Mouse (Mus musculus): ENCODE measurements around the gene Cdkl4. TPM values are rescaled to one million over a fixed set of nuclear protein-coding genes. Genes with fewer than 3 reads are reported as not detected.

The Cdkl4 gene
- polyA plus RNA-seq, 1 experiment from 2014 or later = 0.49 TPM

- ATAC-seq (ENCODE audit: low FRiP score, low TSS enrichment) = no peak
- Histone ChIP-seq H3K4me1 (ENCODE audit: control insufficient read depth, insufficient read depth, low read length) (0 out of 2 replicates have a peak, but pooled peaks cover 8% of the 10 kb centered on the region), H3K9ac (ENCODE audit: low read depth, low read length) (no peak overlapping the region), H3K9me3 (ENCODE audit: control insufficient read depth, low read length) (no peaks in the 10 kb centered on the region), H3K4me2 (replicated peaks; ENCODE audit: low read depth, low read length) (no peak overlapping the region), H3K27ac (ENCODE audit: low read depth, low read length) (no peak overlapping the region), H3K4me3 (ENCODE audit: low read length) (no peak overlapping the region), H3K36me3 (ENCODE audit: control insufficient read depth, insufficient read depth, low read length) (no peaks in the 10 kb centered on the region), H3K27me3 (ENCODE audit: control insufficient read depth, insufficient read depth, low read length) (no peaks in the 10 kb centered on the region)
- 85% methylated on average over 5 of the region's 5 CpGs for WGBS
Observed at GRCm38 (mm10) chr17:80485160-80485559, 92.5 kb downstream of the Cdkl4 start.

- H3K4me3 ChIP-seq (ENCODE audit: low read length) = peak overlapping the region; percentile 94
- H3K4me2 ChIP-seq (replicated peaks; ENCODE audit: low read depth, low read length) = peak overlapping the region; percentile 49
- no peaks in the 10 kb centered on the region for H3K27me3 ChIP-seq (ENCODE audit: control insufficient read depth, insufficient read depth, low read length)
- WGBS = 36% methylated on average over 7 of the region's 7 CpGs
- no peaks in the 10 kb centered on the region; the same call in 1 of the 2 replicates for H3K36me3 ChIP-seq (ENCODE audit: control insufficient read depth, insufficient read depth, low read length)
- peak overlapping the region; percentile 96; the same call in 1 of the 2 replicates for H3K9ac ChIP-seq (ENCODE audit: low read depth, low read length)
- no peak for ATAC-seq (ENCODE audit: low FRiP score, low TSS enrichment)
- peaks cover 17% of the 10 kb centered on the region; the same call in 1 of the 2 replicates for H3K4me1 ChIP-seq (ENCODE audit: control insufficient read depth, insufficient read depth, low read length)
- H3K9me3 ChIP-seq (ENCODE audit: control insufficient read depth, low read length) = no peaks in the 10 kb centered on the region
- H3K27ac ChIP-seq (ENCODE audit: low read depth, low read length) = peak overlapping the region; percentile 95
Observed at GRCm38 (mm10) chr17:80480855-80481224, 96.8 kb downstream of the Cdkl4 start.

- peaks cover 17% of the 10 kb centered on the region; the same call in 1 of the 2 replicates for H3K4me1 ChIP-seq (ENCODE audit: control insufficient read depth, insufficient read depth, low read length)
- H3K36me3 ChIP-seq (ENCODE audit: control insufficient read depth, insufficient read depth, low read length) = no peaks in the 10 kb centered on the region; the same call in 1 of the 2 replicates
- H3K4me3 ChIP-seq (ENCODE audit: low read length) = peak within 1 kb of the TSS; percentile 94
- H3K9ac ChIP-seq (ENCODE audit: low read depth, low read length) = peak within 1 kb of the TSS; percentile 96
- H3K27me3 ChIP-seq (ENCODE audit: control insufficient read depth, insufficient read depth, low read length) = no peaks in the 10 kb centered on the region
- ATAC-seq (ENCODE audit: low FRiP score, low TSS enrichment) = peak; percentile 82
- H3K9me3 ChIP-seq (ENCODE audit: control insufficient read depth, low read length) = no peaks in the 10 kb centered on the region
- H3K4me2 ChIP-seq (replicated peaks; ENCODE audit: low read depth, low read length) = peak within 1 kb of the TSS; percentile 49
- peak within 1 kb of the TSS; percentile 95 for H3K27ac ChIP-seq (ENCODE audit: low read depth, low read length)
- WGBS = 0% methylated on average over 63 of the region's 90 CpGs
Observed at GRCm38 (mm10) chr17:80480031-80480854, 97.4 kb downstream of the Cdkl4 start, which contains the start of gene Sos1. Gene Sos1 (minus strand): TSS chr17:80480453.

- H3K4me1 ChIP-seq (ENCODE audit: control insufficient read depth, insufficient read depth, low read length) = peaks cover 17% of the 10 kb centered on the region; the same call in 1 of the 2 replicates
- H3K9me3 ChIP-seq (ENCODE audit: control insufficient read depth, low read length) = no peaks in the 10 kb centered on the region
- peak overlapping the region; percentile 94 for H3K4me3 ChIP-seq (ENCODE audit: low read length)
- peak; percentile 38 for ATAC-seq (ENCODE audit: low FRiP score, low TSS enrichment)
- peak overlapping the region; percentile 95 for H3K27ac ChIP-seq (ENCODE audit: low read depth, low read length)
- peaks cover 2% of the 10 kb centered on the region; the same call in 1 of the 2 replicates for H3K36me3 ChIP-seq (ENCODE audit: control insufficient read depth, insufficient read depth, low read length)
- peak overlapping the region; percentile 49 for H3K4me2 ChIP-seq (replicated peaks; ENCODE audit: low read depth, low read length)
- under 1% methylated on average over 64 of the region's 71 CpGs for WGBS
- H3K9ac ChIP-seq (ENCODE audit: low read depth, low read length) = peak overlapping the region; percentile 96
- H3K27me3 ChIP-seq (ENCODE audit: control insufficient read depth, insufficient read depth, low read length) = no peaks in the 10 kb centered on the region
Observed at GRCm38 (mm10) chr17:80479295-80480030, 98.2 kb downstream of the Cdkl4 start.

- H3K4me1 ChIP-seq (ENCODE audit: control insufficient read depth, insufficient read depth, low read length) = peaks cover 14% of the 10 kb centered on the region; the same call in 1 of the 2 replicates
- 82% methylated on average over 2 of the region's 2 CpGs for WGBS
- no peak for ATAC-seq (ENCODE audit: low FRiP score, low TSS enrichment)
Observed at GRCm38 (mm10) chr17:80477679-80478078, 99.9 kb downstream of the Cdkl4 start.

GRCm38 (mm10) chr17:80476496-80476895, 101.1 kb downstream of the Cdkl4 start:
- H3K4me3 ChIP-seq (ENCODE audit: low read length) = no peak overlapping the region
- H3K4me2 ChIP-seq (replicated peaks; ENCODE audit: low read depth, low read length) = no peak overlapping the region
- no peak overlapping the region for H3K27ac ChIP-seq (ENCODE audit: low read depth, low read length)
- H3K36me3 ChIP-seq (ENCODE audit: control insufficient read depth, insufficient read depth, low read length) = peaks cover 3% of the 10 kb centered on the region; the same call in 1 of the 2 replicates
- no peak for ATAC-seq (ENCODE audit: low FRiP score, low TSS enrichment)
- peaks cover 15% of the 10 kb centered on the region; the same call in 1 of the 2 replicates for H3K4me1 ChIP-seq (ENCODE audit: control insufficient read depth, insufficient read depth, low read length)
- no peak overlapping the region for H3K9ac ChIP-seq (ENCODE audit: low read depth, low read length)
- 63% methylated on average over 4 of the region's 4 CpGs for WGBS
- H3K9me3 ChIP-seq (ENCODE audit: control insufficient read depth, low read length) = no peaks in the 10 kb centered on the region
- no peaks in the 10 kb centered on the region for H3K27me3 ChIP-seq (ENCODE audit: control insufficient read depth, insufficient read depth, low read length)

More at GRCm38 (mm10) chr17:80477679-80478078, 99.9 kb downstream of the Cdkl4 start:
- Histone ChIP-seq H3K9ac (ENCODE audit: low read depth, low read length) (no peak overlapping the region), H3K27me3 (ENCODE audit: control insufficient read depth, insufficient read depth, low read length) (no peaks in the 10 kb centered on the region), H3K9me3 (ENCODE audit: control insufficient read depth, low read length) (no peaks in the 10 kb centered on the region), H3K4me3 (ENCODE audit: low read length) (no peak overlapping the region), H3K27ac (ENCODE audit: low read depth, low read length) (no peak overlapping the region), H3K36me3 (ENCODE audit: control insufficient read depth, insufficient read depth, low read length) (peaks cover 3% of the 10 kb centered on the region; the same call in 1 of the 2 replicates), H3K4me2 (replicated peaks; ENCODE audit: low read depth, low read length) (no peak overlapping the region)

Other genes starting within 250 kb of the Cdkl4 start
- gene Gm10190, start 204.3 kb downstream of the Cdkl4 start, polyA plus RNA-seq (2014; fragmentation: Nextera tagmentation; extraction: Ambion mirVana) = 1.1 and 2.1 TPM in 2 replicates
- gene Sos1, start 97.4 kb downstream of the Cdkl4 start, polyA plus RNA-seq (2014; fragmentation: Nextera tagmentation; extraction: Ambion mirVana) = 8.6 and 9.2 TPM in 2 replicates
- 21.4 and 36.5 TPM in 2 replicates for gene Map4k3, start 150.7 kb upstream of the Cdkl4 start, polyA plus RNA-seq (2014; fragmentation: Nextera tagmentation; extraction: Ambion mirVana)